Mouse (Mus musculus): Measurements from ENCODE around the gene Cd300ld3. TPM values are rescaled to one million over a fixed set of nuclear protein-coding genes. Genes with fewer than 3 reads are reported as not detected.
"Not testable (repeated sequence)": the region's sequence is repeated elsewhere in the genome, so short reads cannot be mapped to it uniquely, and the experiment has no call there.

Cd300ld3 gene
- total RNA-seq, 4 experiments from 2014 or later = 0.29 to 2.9 (median 1.2) TPM

GRCm38 (mm10) chr11:115054537-115054936 lies 6.3 kb upstream of the Cd300ld3 start:
- DNase-seq (ENCODE audit: low spot score in 2 of 2) = no peak

- no peak for DNase-seq (ENCODE audit: low spot score in 2 of 2)
These were observed 4.8 kb upstream of the Cd300ld3 start for GRCm38 (mm10) chr11:115052991-115053390.

- no peak for DNase-seq (ENCODE audit: low spot score in 2 of 2)
These were observed 4.0 kb upstream of the Cd300ld3 start for GRCm38 (mm10) chr11:115052206-115052605.

GRCm38 (mm10) chr11:115049282-115049895 lies 1.2 kb upstream of the Cd300ld3 start:
- no peak for DNase-seq (ENCODE audit: low spot score in 2 of 2)

GRCm38 (mm10) chr11:115037669-115038068 lies 10.5 kb downstream of the Cd300ld3 start, which contains the start of gene Cd300ld5:
Cd300ld5 (minus strand) TSS chr11:115037769.
- not testable (repeated sequence) for DNase-seq (ENCODE audit: low spot score in 2 of 2)

- DNase-seq (ENCODE audit: low spot score in 2 of 2) = not testable (repeated sequence)
These were observed 21.3 kb downstream of the Cd300ld3 start, which contains the start of gene Cd300ld4 for GRCm38 (mm10) chr11:115026912-115027311. Cd300ld4 (minus strand) TSS chr11:115027012.

GRCm38 (mm10) chr11:115016093-115016492 lies 32.1 kb downstream of the Cd300ld3 start, which contains the start of gene Cd300ld2:
Cd300ld2 (minus strand) TSS chr11:115016193.
- not testable (repeated sequence) for DNase-seq (ENCODE audit: low spot score in 2 of 2)

- no peak for DNase-seq (ENCODE audit: low spot score in 2 of 2)
These were observed 44.1 kb downstream of the Cd300ld3 start for GRCm38 (mm10) chr11:115004070-115004469.

GRCm38 (mm10) chr11:115001474-115002040 lies 46.7 kb downstream of the Cd300ld3 start, which contains the start of gene Cd300c2:
Cd300c2 (minus strand) TSS chr11:115001880.
- no peak for DNase-seq (ENCODE audit: low spot score in 2 of 2)

Other genes starting within 250 kb of the Cd300ld3 start
- not detected for gene Gpr142, start 249.5 kb downstream of the Cd300ld3 start, total RNA-seq (2022)
- 10 to 100 TPM; 31.9 to 49.5 (median 39.2) TPM for gene Gprc5c, start 197.3 kb downstream of the Cd300ld3 start, total RNA-seq (2022)
- under 1 TPM; 0.29 to 0.54 (median 0.34) TPM for gene Cd300a, start 158.4 kb downstream of the Cd300ld3 start, total RNA-seq (2022)
- under 1 TPM; 0.12 to 0.17 (median 0.16) TPM for gene Cd300lb, start 114.0 kb downstream of the Cd300ld3 start, total RNA-seq (2022)
- gene Cd300c, start 79.3 kb downstream of the Cd300ld3 start, total RNA-seq (2022) = not detected
- gene Cd300ld, start 58.5 kb downstream of the Cd300ld3 start, total RNA-seq (2022) = under 1 TPM; 0.10 to 0.34 (median 0.21) TPM
- under 1 TPM in 1 of 4 experiments, not detected in 3; 0.27 TPM for gene Cd300c2, start 46.5 kb downstream of the Cd300ld3 start, total RNA-seq (2022)
- not detected for gene Cd300ld2, start 32.2 kb downstream of the Cd300ld3 start, total RNA-seq (2022)
- gene Cd300ld4, start 21.4 kb downstream of the Cd300ld3 start, total RNA-seq (2022) = under 1 TPM in 1 of 4 experiments, not detected in 3; 0.74 TPM
- gene Cd300ld5, start 10.6 kb downstream of the Cd300ld3 start, total RNA-seq (2022) = 1 to 10 TPM in 1 of 4 experiments, under 1 TPM in 2, not detected in 1; 0.29 to 2.7 (median 0.77) TPM
- under 1 TPM in 1 of 4 experiments, not detected in 3; 0.13 TPM for gene Cd300e, start 13.8 kb upstream of the Cd300ld3 start, total RNA-seq (2022)
- under 1 TPM in 2 of 4 experiments, not detected in 2; 0.13 to 0.15 TPM for gene Rab37, start 43.0 kb upstream of the Cd300ld3 start, total RNA-seq (2022)
- gene Cd300lf, start 85.6 kb upstream of the Cd300ld3 start, total RNA-seq (2022) = under 1 TPM in 1 of 4 experiments, not detected in 3; 0.07 TPM
- 1 to 10 TPM; 1.3 to 2.0 (median 1.5) TPM for gene Slc9a3r1, start 114.9 kb upstream of the Cd300ld3 start, total RNA-seq (2022)
- 1 to 10 TPM; 4.3 to 7.2 (median 6.3) TPM for gene Tmem104, start 139.1 kb upstream of the Cd300ld3 start, total RNA-seq (2022)
- gene Nat9, start 139.4 kb upstream of the Cd300ld3 start, total RNA-seq (2022) = 10 to 100 TPM; 13.3 to 16.6 (median 15.8) TPM
- gene Grin2c, start 218.8 kb upstream of the Cd300ld3 start, total RNA-seq (2022) = under 1 TPM; 0.05 to 0.16 (median 0.14) TPM
- gene Fdxr, start 228.6 kb upstream of the Cd300ld3 start, total RNA-seq (2022) = 1 to 10 TPM; 2.4 to 4.1 (median 2.7) TPM
- 1 to 10 TPM; 2.7 to 5.7 (median 4.6) TPM for gene Fads6, start 249.3 kb upstream of the Cd300ld3 start, total RNA-seq (2022)